Mouse (Mus musculus) layer of hippocampus, postnatal 14 days (tissue): Measurements from ENCODE around the gene Nabp1. TPM values are rescaled to one million over a fixed set of nuclear protein-coding genes. Genes with fewer than 3 reads are reported as not detected.
A peak's percentile ranks its signal among the peaks of the same experiment; 100 is the strongest.

Experiments
- DNase-seq, 2 experiments: peaks; one replicate each; pipeline ENCODE4 v3.0.0; 2021 to 2022; ENCODE audit warnings: low spot score in 2 of 2, mixed read lengths in 1 of 2
- long read RNA-seq, 2 experiments: library from polyadenylated mRNA; stranded (forward); transcript quantifications; one replicate each; pipeline ENCODE4 v2.0.0; 2021
- total RNA-seq, 2 experiments: library from RNA; stranded (reverse); gene quantifications; 2 replicates each; pipeline ENCODE4 v1.2.3; 2021

The Nabp1 gene
- total RNA-seq = 10 to 100 TPM; 17.4 to 24.5 TPM
- long read RNA-seq, experiment 1, partial matches to known transcripts = 0 of 8 reads
- long read RNA-seq, experiment 1, other reads (novel, unspliced or antisense) = 3 of 8 reads
- long read RNA-seq, experiment 2, partial matches to known transcripts = 0 of 3 reads
- long read RNA-seq, experiment 2, other reads (novel, unspliced or antisense) = 0 of 3 reads

DNA sequence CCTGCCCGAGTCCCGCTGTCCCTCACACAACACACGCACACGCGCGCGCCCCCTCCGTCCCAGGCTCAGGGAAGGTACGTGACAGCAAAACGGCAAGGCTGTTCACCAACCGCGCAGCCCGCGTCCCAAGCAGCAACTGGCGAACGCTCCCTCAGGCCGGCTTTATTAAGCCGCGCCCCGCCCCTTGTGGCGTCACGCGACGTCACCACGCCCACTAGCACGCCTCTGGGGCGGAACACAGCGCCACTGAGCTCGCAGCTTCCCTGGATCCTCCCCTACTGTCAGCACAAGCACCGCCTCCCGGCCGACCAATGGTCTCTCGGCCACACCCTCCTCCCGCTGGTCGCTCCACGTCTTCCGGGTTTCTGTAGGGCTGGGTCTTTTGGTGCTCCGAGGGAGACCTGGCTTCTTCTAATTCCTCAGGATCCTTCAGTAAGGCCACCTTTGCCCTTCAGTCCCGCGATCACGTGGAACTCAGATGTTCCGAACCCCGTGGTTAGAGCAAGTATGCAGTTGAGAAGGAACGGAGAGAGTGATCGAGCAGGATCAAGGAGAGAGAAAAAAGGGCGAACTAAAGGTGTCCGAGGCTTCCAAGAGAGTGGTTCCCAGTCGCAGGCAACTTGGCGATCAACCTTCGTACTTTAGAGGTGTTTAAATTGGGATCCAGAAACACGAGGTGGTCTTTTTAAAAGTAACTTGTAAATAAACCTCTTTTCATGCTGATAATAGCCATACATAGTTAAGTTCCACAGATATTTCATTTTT lies at the start of gene Nabp1:
Gene Nabp1, minus strand, starts transcription at position 164 of the 765 bp plus-strand sequence.
- peak; percentile 98 to 99 for DNase-seq

DNA sequence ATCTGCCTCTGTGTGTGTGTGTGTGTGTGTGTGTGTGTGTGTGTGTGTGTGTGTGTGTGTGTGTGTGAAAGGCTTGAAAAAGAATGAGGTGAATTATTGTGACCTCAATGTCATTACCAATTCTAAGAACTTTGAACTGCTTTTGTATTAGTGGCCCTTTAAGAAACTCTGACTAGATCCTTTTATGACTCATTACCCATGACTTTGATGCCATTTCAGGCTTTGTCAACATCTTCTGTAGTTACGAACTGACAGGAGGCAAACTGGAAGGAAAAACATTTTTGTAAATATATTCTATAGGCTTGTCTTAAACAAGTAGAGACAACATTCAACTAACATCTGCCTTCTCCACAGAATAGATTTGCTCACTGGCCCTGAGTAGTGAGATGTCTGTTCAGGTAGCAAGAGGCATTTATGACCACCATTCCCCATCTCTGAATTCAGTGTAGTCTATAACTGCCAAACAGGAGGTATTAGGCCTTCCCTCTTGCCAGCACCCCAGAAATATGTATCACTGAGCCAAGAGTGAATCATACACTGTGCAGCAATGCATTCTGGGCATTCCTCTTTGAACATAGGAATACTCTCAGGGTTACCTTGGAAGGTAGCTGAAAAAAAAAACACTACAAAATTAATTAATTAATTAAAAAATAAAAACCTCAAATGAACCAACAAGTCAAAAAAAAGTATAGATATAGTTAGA lies 47.5 kb upstream of the Nabp1 start:
- DNase-seq = no peak

DNA sequence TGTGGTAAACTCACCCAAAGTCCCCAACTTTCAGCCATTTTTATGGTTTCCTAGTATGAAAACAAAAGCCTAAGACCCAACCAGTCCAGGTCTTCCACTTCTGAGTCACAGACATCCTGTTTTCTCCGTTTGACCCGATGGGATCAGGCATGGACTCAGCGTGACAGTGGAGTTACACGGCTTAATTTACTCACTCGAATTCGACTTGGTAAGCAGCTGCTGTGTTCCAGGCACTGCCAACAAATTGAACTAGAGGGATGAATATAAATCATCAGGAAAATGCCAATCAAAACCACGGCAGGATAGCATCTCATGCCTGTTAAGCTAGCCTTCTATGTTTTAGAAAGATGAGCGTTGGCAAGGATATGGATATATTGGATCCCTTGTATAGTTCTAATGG lies 43.4 kb upstream of the Nabp1 start:
- DNase-seq = peak in 1 of 2 experiments; percentile 36

DNA sequence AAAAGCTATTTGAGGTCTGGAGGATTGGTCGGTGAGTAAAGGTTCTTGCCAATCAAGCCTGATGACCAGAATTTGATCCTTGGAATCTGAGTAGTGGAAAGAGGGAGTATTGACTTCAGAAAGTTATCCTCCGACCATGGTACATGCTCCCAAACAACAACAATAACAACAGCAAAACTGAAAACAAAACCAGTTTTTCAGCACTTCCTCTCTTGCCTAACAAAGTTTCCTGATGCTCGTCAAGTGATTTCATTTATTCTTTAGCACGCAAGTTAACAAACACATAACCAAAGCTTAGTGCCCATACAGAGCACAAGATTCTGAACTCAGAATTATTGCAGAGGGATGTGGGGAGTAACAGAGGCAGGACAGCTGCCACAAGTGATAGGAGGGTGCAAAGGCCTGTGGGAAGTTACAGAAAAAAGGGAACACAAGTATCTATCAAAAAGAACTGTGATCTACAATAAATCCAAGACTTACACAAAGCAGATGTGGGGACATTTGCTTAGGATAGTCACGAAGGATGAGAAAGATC lies 42.1 kb upstream of the Nabp1 start:
- no peak for DNase-seq

DNA sequence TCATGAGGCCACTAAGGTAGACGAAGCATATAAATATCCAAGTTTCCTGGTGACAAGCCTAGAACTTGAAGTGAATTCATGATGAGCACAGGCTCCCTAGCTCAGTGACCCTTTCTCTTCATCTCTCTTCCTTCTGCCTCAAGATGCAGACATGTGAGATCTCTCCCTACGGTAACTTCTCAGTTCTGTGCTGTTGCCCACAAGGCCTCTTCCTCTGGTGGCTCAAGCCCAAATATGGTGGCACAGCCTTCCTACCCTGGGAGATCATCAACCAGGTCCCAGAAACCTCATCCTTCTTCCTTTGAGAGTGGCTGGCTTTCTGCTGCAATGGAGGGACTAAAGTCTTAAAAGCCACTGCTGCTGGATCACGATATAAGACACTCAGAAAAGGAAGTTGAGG lies 40.9 kb upstream of the Nabp1 start:
- no peak for DNase-seq

DNA sequence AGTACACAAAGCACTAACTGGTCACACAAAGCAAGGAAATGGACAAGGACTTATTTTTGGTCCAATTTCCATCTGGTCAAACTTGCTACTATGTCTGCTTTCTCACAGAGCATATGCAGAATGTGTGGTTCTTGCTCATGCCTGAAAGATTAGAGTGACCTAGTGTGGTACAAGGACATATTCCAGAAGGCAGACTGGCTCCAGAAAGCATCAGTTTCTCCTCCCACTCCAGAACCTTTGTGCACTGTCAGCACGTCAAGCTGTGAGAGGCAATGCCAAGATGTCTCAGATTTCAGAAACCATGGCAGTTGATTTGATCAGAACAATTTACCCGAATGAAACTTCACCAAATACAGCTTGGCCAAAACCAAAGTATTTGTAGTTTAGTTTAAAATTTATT lies 37.4 kb upstream of the Nabp1 start:
- no peak for DNase-seq

DNA sequence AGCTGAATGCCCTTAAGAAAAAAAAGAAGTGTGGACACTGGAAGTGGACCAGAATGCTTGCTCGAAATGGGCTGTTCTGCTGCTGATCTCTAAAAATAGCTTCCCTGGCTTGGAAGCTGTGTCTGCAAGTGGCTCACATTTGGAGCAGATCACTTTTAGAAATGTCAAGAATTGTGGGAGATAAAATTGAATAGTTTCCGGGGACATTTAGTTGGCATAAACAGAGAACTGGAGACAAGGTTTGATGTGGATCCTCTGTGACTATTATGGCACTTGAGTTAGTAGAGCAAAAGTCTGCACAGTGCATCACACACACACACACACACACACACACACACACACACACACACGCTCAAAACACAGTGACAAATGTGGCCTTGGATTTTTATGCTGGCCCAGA lies 36.8 kb upstream of the Nabp1 start:
- DNase-seq = no peak

DNA sequence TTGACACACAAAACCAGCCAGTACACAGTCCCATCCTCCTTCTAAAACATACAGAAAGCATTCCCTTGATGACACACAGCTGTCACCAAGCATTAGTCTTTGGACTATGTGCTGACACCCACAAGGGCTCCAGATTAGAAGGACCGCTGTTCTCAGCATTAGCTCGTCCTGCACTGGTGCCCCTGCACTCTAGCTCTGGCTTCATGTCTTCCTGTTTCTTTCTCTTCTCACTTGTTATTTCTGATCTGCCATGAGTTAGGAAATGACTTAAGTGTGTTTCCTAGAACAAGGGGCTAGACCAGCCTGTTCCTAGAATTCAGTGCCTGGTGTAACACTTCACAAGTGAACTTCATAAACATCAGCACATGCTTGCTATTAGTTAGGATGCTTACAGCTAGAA lies 36.2 kb upstream of the Nabp1 start:
- DNase-seq = no peak

DNA sequence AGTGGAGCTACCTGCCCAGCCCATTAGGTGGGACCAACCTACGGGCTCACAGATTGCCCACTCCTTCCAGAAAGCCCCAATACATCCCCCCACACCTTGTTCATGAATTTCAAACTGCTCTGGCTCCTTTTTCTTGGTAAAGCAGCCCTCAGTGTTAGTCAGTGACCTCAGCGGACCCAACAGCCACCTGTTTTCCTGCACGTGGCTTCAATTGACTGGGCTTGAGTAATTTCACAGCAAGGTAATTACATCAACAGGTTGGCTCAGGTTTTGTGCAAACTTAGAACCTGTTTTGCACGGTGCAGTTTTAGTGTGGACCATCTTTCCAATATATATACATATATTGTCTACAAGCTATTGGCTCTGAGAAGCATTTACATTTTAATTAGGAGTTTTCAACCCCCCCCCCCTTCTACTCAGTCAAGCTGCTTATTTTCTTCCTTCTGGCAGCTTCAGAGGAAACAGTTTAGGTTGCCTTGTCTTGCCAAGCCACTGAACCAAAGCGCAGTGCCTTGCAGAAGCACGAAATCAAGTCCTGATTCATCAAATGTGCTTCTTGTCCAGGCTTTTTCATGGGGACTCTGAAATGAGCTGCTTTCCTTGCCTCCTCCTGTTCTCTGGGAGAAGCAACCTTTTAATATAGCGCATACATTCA lies 35.0 kb upstream of the Nabp1 start:
- DNase-seq = no peak

DNA sequence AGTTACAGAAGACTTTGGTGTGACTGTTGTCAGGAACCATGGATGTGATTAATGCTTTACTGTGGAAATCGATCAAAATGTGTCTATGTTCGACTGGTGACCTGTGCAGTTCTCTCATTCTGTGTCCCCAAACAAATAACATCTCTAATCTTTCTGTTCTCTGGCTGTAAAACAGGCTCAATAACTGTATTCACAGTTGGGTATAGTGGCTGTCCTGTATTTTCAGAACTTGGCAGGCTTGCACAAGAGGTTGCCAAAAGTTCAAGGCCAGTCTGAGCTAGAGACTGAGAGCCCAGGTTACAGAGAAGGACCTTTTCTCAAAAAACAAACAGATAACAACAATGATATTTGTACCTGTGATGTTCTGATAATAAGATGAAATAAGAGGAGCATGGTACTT lies 34.1 kb upstream of the Nabp1 start:
- no peak for DNase-seq

DNA sequence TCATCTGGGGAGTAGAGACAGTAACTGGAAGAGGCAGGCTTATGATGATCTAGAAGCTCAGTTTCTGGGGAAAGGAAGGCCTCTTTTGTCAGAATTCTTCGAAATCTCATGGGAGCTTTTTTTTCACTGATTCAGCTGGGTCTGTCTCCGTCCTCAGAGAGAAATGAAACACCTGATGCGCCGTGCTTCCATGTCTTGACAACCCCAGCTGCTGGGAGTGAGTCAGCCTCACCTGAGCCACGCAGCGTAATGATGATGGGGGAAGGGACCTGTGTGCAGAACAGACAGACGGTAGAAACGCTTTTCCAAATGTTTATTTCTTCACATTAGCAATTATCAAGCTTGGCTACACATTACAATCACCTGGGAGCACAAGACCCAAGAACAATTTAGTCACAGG lies 31.6 kb upstream of the Nabp1 start:
- DNase-seq = no peak

DNA sequence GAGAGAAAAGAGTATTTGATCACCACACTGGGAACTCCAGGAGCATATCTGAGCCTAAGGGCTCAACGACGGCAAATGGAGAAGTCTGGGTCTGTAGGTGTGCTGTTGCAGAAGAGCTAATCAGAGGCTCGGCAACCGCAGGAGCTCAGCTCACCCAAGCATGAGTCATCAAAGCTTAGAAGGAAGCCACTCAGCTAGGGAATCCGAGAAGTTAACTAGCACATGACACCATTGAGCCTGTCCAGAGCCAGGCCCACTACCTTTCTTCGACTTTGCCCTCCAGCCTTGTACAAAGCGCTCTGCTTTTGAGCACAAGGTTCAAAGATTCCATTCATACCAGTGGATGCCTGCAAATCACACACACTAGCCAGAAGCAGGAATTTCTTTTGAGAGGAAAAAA lies 30.9 kb upstream of the Nabp1 start:
- DNase-seq = no peak

DNA sequence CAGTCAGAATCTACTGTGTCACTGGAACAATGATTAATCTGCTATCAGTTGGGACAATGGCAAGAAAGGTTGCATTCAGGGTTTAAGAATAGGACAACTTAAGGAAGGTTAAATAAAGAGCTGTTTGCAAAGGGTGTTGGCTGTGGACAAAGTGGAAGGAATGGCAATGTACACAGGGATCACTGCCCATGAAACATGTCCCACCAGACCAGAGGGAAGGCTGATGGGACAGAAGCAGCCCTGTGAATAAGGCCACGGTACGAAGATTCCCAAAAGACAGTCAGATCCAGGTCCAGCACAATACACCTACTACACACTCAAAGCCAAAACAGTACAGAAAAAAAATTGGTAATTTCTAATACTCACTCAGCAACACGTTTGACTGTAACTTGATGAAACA lies 30.3 kb upstream of the Nabp1 start:
- DNase-seq = no peak

DNA sequence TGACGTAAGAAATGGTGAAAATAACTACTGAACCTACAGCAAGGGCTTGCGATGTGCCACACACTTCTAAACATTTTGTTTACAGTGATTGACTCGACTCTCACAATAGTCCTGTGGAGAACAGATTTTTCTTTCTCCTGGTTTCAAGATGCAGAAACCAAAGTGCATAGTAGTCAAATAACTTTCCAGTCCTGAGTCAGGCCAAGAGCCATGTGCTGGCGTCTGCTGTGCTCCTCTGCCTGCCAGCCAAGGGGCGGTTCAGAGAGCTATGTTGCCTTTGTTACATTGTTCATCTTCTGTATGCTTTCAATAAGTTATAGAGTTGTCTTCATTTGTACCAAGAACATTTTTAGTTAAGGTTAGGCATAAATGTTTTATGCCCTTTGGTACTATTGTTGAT lies 29.2 kb upstream of the Nabp1 start:
- DNase-seq = no peak

DNA sequence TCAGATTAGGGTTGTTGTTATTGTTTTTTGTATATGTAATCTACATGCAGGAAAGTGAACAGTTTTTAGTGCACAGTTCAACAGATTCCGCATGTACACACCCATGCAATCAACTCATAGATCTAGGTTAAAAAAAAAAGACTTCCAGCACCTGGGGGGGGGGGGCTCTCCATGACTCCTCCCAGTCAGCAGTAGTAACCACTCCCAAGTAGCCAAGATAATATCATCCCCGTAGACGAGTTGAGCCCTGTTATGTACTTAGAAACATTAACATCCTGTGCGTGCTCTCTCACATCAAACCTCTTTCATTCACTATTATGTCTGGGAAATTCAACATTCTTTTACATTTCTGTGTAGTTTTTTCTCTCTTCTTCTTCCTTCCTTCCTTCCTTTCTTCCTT lies 28.0 kb upstream of the Nabp1 start:
- DNase-seq = no peak

DNA sequence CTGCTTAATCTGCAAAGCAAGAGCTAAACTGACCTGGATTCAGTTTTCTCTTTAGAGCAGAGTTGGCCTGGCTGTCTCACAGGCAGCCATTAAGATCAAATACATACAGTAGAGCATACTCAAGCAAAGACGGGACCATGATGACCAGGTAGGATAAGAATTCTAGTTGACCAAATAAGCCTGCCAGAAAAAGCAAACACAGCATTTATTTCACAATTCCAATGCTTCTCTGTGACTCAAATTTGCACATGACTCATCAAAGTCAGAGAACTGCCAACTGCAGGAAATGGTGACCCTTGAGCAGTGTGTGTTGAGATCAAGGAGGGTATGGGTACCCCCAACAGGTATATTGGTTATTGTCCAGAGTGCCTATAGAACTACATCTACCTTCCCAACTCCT lies 27.4 kb upstream of the Nabp1 start:
- no peak for DNase-seq

DNA sequence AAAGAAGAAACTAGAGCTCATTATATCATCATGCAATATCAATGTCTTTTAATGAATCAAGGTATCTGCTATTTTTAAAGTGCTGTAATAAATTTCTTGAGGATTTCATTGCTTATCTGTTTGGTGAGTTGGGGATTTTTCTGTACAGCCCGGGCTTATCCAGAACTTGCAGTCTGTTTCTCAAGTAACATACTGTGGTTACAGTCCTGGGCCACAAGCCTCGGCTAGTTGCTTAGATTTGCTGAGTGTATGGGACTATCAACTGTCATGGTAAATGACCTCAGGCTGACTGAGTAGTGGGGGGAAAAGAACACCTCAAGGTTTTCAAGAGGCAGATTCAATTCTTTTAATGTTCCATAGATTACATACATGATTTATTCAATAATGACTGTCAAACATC lies 24.8 kb upstream of the Nabp1 start:
- DNase-seq = no peak

DNA sequence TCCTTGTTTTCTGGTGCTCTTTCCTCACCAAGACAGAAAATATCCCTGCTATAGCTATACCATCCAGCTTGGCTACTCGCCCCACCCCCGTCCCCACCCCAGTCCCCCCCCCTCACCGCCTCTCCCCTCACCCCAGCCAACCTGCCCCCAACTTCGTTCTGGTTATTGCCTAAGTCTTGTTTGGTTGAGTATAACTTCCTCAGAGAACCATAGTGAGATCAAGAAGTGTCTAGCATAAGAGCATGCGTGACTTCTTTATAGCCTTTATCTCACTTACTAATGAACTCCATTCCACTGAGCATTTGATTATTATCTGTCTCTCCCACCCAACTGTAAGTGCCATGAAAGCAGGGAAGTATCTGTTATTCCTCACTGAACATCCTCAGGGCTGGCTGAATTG lies 24.1 kb upstream of the Nabp1 start:
- DNase-seq = no peak

DNA sequence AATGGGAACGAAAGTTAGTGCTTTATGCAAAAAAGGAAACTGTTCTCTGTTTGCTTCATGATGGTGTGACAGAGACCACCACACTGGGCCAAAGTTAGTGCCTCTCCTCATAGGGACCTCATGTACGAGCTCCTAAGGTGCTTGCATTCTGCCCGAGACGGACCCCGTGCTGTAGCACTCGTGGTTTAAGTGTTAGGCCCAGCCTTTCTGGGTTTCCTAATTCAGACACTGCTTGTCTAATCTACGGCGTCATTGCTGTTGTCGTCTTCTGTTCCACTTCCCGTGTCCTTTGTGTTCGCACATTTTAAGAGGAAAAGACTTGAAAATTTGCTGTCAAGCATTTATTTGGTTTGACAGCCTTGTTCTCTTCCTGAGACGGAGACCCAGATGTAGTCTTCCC lies 23.0 kb upstream of the Nabp1 start:
- no peak for DNase-seq

DNA sequence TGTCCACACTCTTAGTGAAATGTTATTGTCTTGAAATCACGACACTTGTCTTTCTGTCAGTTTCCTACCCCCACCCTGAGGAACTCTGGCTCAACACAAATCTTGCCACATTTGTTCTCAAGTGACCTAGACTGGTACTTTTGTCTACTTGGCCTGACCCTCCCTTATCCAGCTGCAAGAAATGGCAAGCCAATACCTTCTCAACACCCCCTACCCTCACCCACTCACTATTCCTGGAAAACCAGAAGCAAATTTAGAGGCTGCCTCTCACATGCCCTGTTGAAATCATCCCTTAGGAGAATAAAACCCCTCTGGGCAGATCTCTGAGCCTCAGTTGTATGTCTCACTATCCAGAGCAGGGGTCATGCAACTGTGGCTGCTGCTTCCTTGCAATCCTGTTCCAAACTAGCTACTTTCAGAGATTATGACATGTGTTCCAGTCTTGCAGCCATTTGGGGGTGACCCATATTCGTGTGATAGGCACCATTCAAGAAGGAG lies 20.4 kb upstream of the Nabp1 start:
- no peak for DNase-seq

DNA sequence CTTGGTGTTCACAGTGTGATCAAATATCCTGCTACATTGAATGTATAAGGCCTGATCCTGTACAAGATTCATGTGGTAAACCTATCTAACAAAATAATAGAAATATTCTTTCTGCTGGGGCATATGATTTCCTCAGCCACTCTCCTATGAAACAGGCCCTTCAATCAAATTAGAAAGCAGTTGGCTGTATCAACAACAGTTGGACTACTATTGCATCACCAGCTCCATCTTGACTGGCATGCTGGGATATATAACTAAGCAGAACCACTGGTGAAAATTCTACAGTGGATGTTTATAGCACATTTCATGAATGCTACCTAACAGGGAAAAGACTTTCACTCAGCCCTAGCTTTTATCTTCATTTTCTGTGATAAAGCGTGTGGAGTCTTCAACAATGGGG lies 17.9 kb upstream of the Nabp1 start:
- peak in 1 of 2 experiments; percentile 34 for DNase-seq
